Mouse (Mus musculus) heart, embryonic 16.5 days (tissue): ENCODE data around the gene Clic4. TPM values are rescaled to one million over a fixed set of nuclear protein-coding genes. Genes with fewer than 3 reads are reported as not detected.

ENCODE experiments used
- ATAC-seq: fragments of 200-750 bp; cut with Nextera tagmentation; replicated peaks from 2 replicates; pipeline ENCODE4 v1.8.0; 2017; ENCODE audit warnings: moderate number of reproducible peaks; ENCODE audit not compliant: insufficient read depth, low FRiP score; ENCODE audit errors: extremely low read depth
- H3K27ac ChIP-seq: fragments of 300-500 bp; sonication (generic); 2 replicates; pipeline ENCODE4 v1.5.1; 2014; ENCODE audit warnings: mild to moderate bottlenecking, low read length, control low read depth, moderate library complexity
- H3K27me3 ChIP-seq: fragments of 300-500 bp; sonication (generic); 2 replicates; pipeline ENCODE4 v1.6.1; 2014; ENCODE audit warnings: low read length, mixed read lengths; ENCODE audit not compliant: control insufficient read depth, insufficient read depth
- H3K36me3 ChIP-seq: fragments of 300-500 bp; sonication (generic); 2 replicates; pipeline ENCODE4 v1.6.1; 2014; ENCODE audit not compliant: control insufficient read depth, insufficient read depth
- H3K4me1 ChIP-seq: fragments of 300-500 bp; sonication (generic); 2 replicates; pipeline ENCODE4 v1.6.1; 2014; ENCODE audit warnings: low read length, mixed read lengths; ENCODE audit not compliant: control insufficient read depth, insufficient read depth
- H3K4me2 ChIP-seq: fragments of 300-500 bp; sonication (generic); 2 replicates; pipeline ENCODE4 v1.6.1; 2014; ENCODE audit warnings: low read depth, mild to moderate bottlenecking, control low read depth, low read length
- H3K4me3 ChIP-seq: fragments of 300-500 bp; sonication (generic); 2 replicates; pipeline ENCODE4 v1.5.1; 2014; ENCODE audit warnings: mild to moderate bottlenecking, control low read depth, low read length
- H3K9ac ChIP-seq: fragments of 300-500 bp; sonication (generic); 2 replicates; pipeline ENCODE4 v1.6.1; 2014; ENCODE audit warnings: low read length, control low read depth
- H3K9me3 ChIP-seq: fragments of 300-500 bp; sonication (generic); replicated peaks from 2 replicates; pipeline ENCODE4 v1.6.1; 2016; ENCODE audit warnings: low read length; ENCODE audit not compliant: control insufficient read depth
- WGBS: fragments of 180-500 bp; shearing (Covaris S2); extraction: QIAGEN DNeasy Blood & Tissue Kit; methylation state at CpG from one replicate; pipeline ENCODE4 v1.1.7; 2014; 5-methylcytosine and 5-hydroxymethylcytosine counted together
- polyA plus RNA-seq: library from polyadenylated mRNA; unstranded; fragments of >200 nt; fragmentation: Nextera tagmentation; extraction: Ambion mirVana; gene quantifications from 2 replicates; pipeline ENCODE4 v1.2.1, GENCODE M21; 2015

Clic4 gene
- polyA plus RNA-seq, 1 experiment from 2014 or later: 289 TPM

- Histone ChIP-seq H3K4me2 (no peak overlapping the region), H3K27me3 (no peaks in the 10 kb centered on the region), H3K4me1 (peaks cover 21% of the 10 kb centered on the region), H3K4me3 (no peak overlapping the region), H3K9me3 (no peaks in the 10 kb centered on the region), H3K27ac (peak overlapping the region; percentile 54), H3K36me3 (no peaks in the 10 kb centered on the region), H3K9ac (peak overlapping the region; percentile 29; the same call in 1 of the 2 replicates)
- peak; percentile 55 for ATAC-seq
- 61% methylated on average over 15 of the region's 15 CpGs for WGBS
These were observed 25.4 kb upstream of the Clic4 start for GRCm38 (mm10) chr4:135297931-135298546.

GRCm38 (mm10) chr4:135297146-135297545 lies 24.5 kb upstream of the Clic4 start:
- no peaks in the 10 kb centered on the region for H3K27me3 ChIP-seq
- peak overlapping the region; percentile 21 for H3K27ac ChIP-seq
- H3K4me1 ChIP-seq: peaks cover 27% of the 10 kb centered on the region
- H3K9ac ChIP-seq: no peak overlapping the region
- H3K9me3 ChIP-seq: no peaks in the 10 kb centered on the region
- no peak overlapping the region for H3K4me2 ChIP-seq
- no peaks in the 10 kb centered on the region for H3K36me3 ChIP-seq
- no peak overlapping the region for H3K4me3 ChIP-seq
- ATAC-seq: no peak
- WGBS: 71% methylated on average over 7 of the region's 7 CpGs

DNA sequence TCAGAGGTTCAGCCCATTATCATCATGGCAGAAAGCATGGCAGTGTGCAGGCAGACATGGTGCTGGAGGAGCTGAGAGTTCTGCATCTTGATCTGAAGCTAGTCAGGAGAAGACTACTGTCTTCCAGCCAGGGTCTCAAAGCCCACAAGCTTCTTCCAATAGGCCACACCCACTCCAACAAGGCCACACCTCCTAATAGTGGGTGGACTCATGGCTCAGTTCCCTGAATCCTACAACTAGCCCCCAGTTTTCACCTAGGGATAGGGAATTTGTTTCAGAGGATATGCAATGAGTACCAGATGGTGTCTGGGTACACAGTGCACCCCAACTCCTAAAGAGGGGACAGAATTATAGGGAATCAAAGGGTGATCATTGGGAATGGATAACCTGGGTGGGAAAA lies 24.0 kb upstream of the Clic4 start:
- H3K4me1 ChIP-seq: peaks cover 33% of the 10 kb centered on the region
- H3K9me3 ChIP-seq: no peaks in the 10 kb centered on the region
- H3K36me3 ChIP-seq: no peaks in the 10 kb centered on the region
- H3K27ac ChIP-seq: no peak overlapping the region; the same call in 1 of the 2 replicates
- H3K4me2 ChIP-seq: no peak overlapping the region
- no peak for ATAC-seq
- no peaks in the 10 kb centered on the region for H3K27me3 ChIP-seq
- H3K9ac ChIP-seq: no peak overlapping the region
- H3K4me3 ChIP-seq: no peak overlapping the region

DNA sequence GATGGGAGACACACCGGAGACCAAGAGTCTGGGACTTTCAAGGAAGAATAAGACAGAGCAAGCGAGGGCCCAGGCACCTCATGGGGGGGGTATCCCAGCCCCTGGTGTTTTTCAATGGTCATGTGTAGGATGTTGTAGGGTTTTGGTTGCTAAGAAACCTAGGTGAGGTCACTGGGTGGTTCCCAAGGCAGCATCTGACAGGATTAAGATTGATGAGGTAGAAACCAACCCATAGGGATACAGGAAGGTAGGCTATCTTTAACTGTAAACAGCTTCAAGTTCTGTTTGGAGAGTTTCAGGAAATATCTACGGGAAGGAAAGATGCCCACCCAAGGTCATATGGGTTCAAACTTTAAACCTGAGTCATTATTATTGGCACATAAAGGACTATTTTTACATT lies 21.2 kb upstream of the Clic4 start:
- H3K36me3 ChIP-seq: no peaks in the 10 kb centered on the region
- no peaks in the 10 kb centered on the region for H3K27me3 ChIP-seq
- H3K27ac ChIP-seq: no peak overlapping the region
- no peak overlapping the region for H3K4me3 ChIP-seq
- ATAC-seq: no peak
- peaks cover 27% of the 10 kb centered on the region for H3K4me1 ChIP-seq
- H3K4me2 ChIP-seq: no peak overlapping the region
- WGBS: 81% methylated on average over 3 of the region's 3 CpGs
- no peak overlapping the region for H3K9ac ChIP-seq
- no peaks in the 10 kb centered on the region for H3K9me3 ChIP-seq

DNA sequence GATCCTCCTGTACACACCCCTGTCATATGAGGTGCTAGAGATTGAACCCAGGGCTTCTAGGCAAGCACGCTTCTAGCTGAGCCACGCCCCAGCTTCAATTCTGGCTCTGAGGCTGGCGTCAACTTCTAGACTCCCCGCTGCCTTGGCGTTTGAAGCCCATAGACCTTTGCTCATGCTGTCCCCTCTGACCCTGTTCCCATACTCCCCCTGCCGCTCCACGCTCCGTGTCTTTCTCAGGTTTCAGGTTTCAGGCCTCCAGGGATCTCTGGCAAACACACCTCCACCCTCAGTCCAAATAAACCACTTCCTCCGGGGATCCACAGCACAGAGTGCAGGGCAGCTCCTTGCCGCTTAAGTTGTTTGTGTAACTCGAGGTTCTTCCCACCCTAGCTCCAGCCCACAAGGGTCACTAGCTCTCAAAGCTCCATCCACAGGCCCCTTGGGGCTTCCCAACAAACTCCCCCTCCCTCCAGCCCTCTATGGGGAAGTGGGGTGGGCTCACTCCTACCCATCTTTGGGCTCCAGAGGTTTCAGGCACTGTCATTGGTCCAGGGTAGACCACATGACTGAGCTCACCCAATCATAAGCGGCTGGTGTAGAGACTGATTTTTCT lies 20.0 kb upstream of the Clic4 start:
- Histone ChIP-seq H3K36me3 (no peaks in the 10 kb centered on the region), H3K4me2 (peak overlapping the region; percentile 47), H3K4me3 (no peak overlapping the region; the same call in 1 of the 2 replicates), H3K27ac (peak overlapping the region; percentile 26; the same call in 1 of the 2 replicates), H3K27me3 (no peaks in the 10 kb centered on the region), H3K4me1 (peaks cover 19% of the 10 kb centered on the region), H3K9me3 (no peaks in the 10 kb centered on the region), H3K9ac (peak overlapping the region; percentile 43; the same call in 1 of the 2 replicates)
- 11% methylated on average over 12 of the region's 12 CpGs for WGBS
- ATAC-seq: peak; percentile 56; the same call in 1 of the 2 replicates

- H3K27ac ChIP-seq: no peak overlapping the region
- ATAC-seq: no peak
- H3K4me3 ChIP-seq: no peak overlapping the region
- no peak overlapping the region for H3K4me2 ChIP-seq
- H3K9ac ChIP-seq: no peak overlapping the region
- no peaks in the 10 kb centered on the region for H3K27me3 ChIP-seq
- H3K4me1 ChIP-seq: peaks cover 24% of the 10 kb centered on the region
- H3K9me3 ChIP-seq: no peaks in the 10 kb centered on the region
- WGBS: 25% methylated on average over 6 of the region's 6 CpGs
- no peaks in the 10 kb centered on the region for H3K36me3 ChIP-seq
These were observed 19.2 kb upstream of the Clic4 start for GRCm38 (mm10) chr4:135291841-135292240.

- no peak overlapping the region for H3K9ac ChIP-seq
- H3K4me1 ChIP-seq: peaks cover 30% of the 10 kb centered on the region
- no peak overlapping the region for H3K4me2 ChIP-seq
- no peak for ATAC-seq
- H3K36me3 ChIP-seq: no peaks in the 10 kb centered on the region
- H3K27ac ChIP-seq: no peak overlapping the region
- WGBS: 90% methylated on average over 8 of the region's 8 CpGs
- H3K9me3 ChIP-seq: no peaks in the 10 kb centered on the region
- H3K4me3 ChIP-seq: no peak overlapping the region
- H3K27me3 ChIP-seq: no peaks in the 10 kb centered on the region
These were observed 18.6 kb upstream of the Clic4 start for GRCm38 (mm10) chr4:135291199-135291598.

- Histone ChIP-seq H3K4me1 (peaks cover 36% of the 10 kb centered on the region), H3K4me2 (no peak overlapping the region), H3K36me3 (no peaks in the 10 kb centered on the region), H3K27me3 (no peaks in the 10 kb centered on the region), H3K27ac (no peak overlapping the region), H3K9me3 (no peaks in the 10 kb centered on the region), H3K4me3 (no peak overlapping the region), H3K9ac (no peak overlapping the region)
- ATAC-seq: no peak
- WGBS: 65% methylated on average over 3 of the region's 3 CpGs
These were observed 15.4 kb upstream of the Clic4 start for GRCm38 (mm10) chr4:135287975-135288374.

DNA sequence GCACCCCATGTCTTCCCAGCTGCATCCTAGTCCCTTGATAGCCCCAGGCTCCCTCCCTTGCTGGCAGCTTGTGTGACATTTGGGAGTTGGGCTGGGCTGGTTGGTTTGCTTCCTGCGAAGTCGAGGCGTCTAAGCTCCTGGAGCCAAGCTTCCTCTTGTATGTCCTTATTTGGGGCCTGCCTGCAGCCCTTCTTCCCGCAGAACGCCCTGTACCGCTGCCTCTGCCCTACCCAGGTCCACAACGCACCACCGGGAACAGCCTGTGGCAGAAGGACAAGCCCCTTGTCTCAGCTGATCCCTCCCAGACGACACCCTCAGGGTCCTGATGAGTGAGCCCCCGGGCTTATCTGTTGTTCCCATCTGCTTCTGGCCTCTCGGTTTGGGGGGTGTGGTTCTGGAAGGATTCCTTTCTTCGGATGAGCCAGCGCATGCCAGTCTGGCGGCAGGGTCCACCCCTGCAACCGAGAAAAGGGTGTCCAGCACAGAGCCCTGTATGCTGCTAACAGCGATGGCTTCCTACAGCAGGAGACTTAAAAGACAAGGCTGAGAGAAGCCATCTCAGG lies 14.3 kb upstream of the Clic4 start:
- Histone ChIP-seq H3K9ac (peak overlapping the region; percentile 62), H3K4me1 (peaks cover 27% of the 10 kb centered on the region), H3K27ac (peak overlapping the region; percentile 83), H3K27me3 (no peaks in the 10 kb centered on the region), H3K4me3 (peak overlapping the region; percentile 24), H3K9me3 (no peaks in the 10 kb centered on the region), H3K4me2 (peak overlapping the region; percentile 55), H3K36me3 (no peaks in the 10 kb centered on the region)
- peak; percentile 72 for ATAC-seq
- 6% methylated on average over 16 of the region's 16 CpGs for WGBS
